Mouse (Mus musculus) lung, postnatal 36 days (tissue): ENCODE measurements around the gene Gm10717.
"Not testable (repeated sequence)": the region's sequence is repeated elsewhere in the genome, so short reads cannot be mapped to it uniquely, and the experiment has no call there.

Source experiments
- DNase-seq: peaks from one replicate; pipeline ENCODE4 v3.0.0; 2022; ENCODE audit warnings: mixed read lengths

The Gm10717 gene

GRCm38 (mm10) chr9:3025653-3026052, 436 bp downstream of the Gm10717 start:
- peak; percentile 51 for DNase-seq

- DNase-seq: not testable (repeated sequence)
Observed at GRCm38 (mm10) chr9:3026136-3026535, 919 bp downstream of the Gm10717 start.

DNA sequence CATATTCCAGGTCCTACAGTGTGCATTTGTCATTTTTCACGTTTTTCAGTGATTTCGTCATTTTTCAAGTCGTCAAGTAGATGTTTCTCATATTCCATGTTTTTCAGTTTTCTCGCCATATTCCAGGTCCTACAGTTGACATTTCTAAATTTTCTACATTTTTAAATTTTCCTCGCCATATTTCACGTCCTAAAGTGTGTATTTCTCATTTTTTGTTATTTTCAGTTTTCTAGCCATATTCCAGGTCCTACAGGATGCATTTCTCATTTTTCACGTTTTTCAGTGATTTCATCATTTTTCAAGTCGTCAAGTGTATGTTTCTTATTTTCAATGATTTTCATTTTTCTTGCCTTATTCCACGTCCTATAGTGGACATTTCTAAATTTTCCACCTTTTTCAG, 1.5 kb downstream of the Gm10717 start:
- DNase-seq: not testable (repeated sequence)

- DNase-seq: not testable (repeated sequence)
Observed at GRCm38 (mm10) chr9:3027200-3027599, 2.0 kb downstream of the Gm10717 start.

GRCm38 (mm10) chr9:3029276-3030000, 4.2 kb downstream of the Gm10717 start:
- DNase-seq: peak; percentile 29

GRCm38 (mm10) chr9:3030677-3031318, 5.6 kb downstream of the Gm10717 start:
- not testable (repeated sequence) for DNase-seq

GRCm38 (mm10) chr9:3034299-3034698, 9.1 kb downstream of the Gm10717 start, which contains the start of gene Gm17535:
Gene Gm17535 (plus strand): TSS chr9:3034599.
- DNase-seq: not testable (repeated sequence)

GRCm38 (mm10) chr9:3036577-3036976, 11.4 kb downstream of the Gm10717 start, which contains the start of gene Gm10715:
Gene Gm10715 (plus strand): TSS chr9:3036877.
- DNase-seq: not testable (repeated sequence)

- not testable (repeated sequence) for DNase-seq
Observed at GRCm38 (mm10) chr9:3038161-3038560, 12.9 kb downstream of the Gm10717 start.
